Mouse (Mus musculus) cerebellum, adult 2 months (tissue): ENCODE data around the gene Zfp536. TPM values are rescaled to one million over a fixed set of nuclear protein-coding genes. Genes with fewer than 3 reads are reported as not detected.

Experiments
- DNase-seq, 2 experiments: peaks; one replicate each; pipeline ENCODE4 v3.0.0; 2021
- H3K27ac ChIP-seq: fragments of 200-500 bp; 2 replicates; pipeline ENCODE4 v1.5.1; 2012; ENCODE audit warnings: low read length, control low read depth, inconsistent platforms; ENCODE audit not compliant: insufficient read depth
- H3K27me3 ChIP-seq: fragments of 200-500 bp; 2 replicates; pipeline ENCODE4 v1.6.1; 2012; ENCODE audit warnings: inconsistent platforms, mild to moderate bottlenecking, low read length, moderate library complexity; ENCODE audit not compliant: control insufficient read depth, insufficient read depth
- H3K4me1 ChIP-seq: fragments of 200-500 bp; 2 replicates; pipeline ENCODE4 v1.6.1; 2011; ENCODE audit warnings: low read length; ENCODE audit not compliant: control insufficient read depth, insufficient read depth
- H3K4me3 ChIP-seq: fragments of 200-500 bp; replicated peaks from 2 replicates; pipeline ENCODE3; 2011; ENCODE audit warnings: mild to moderate bottlenecking, low read depth, low read length, control low read depth; ENCODE audit not compliant: insufficient read depth
- CTCF ChIP-seq: fragments of 200-500 bp; IDR thresholded peaks from 2 replicates; pipeline ENCODE4 v1.5.1; 2011; ENCODE audit warnings: low read depth, mild to moderate bottlenecking, control low read depth, low read length, moderate library complexity, borderline replicate concordance; ENCODE audit not compliant: insufficient read depth
- POLR2A ChIP-seq: fragments of 200-500 bp; IDR thresholded peaks from 2 replicates; pipeline ENCODE4 v1.6.1; 2011; ENCODE audit warnings: low read length, control low read depth, borderline replicate concordance; ENCODE audit not compliant: insufficient read depth
- WGBS: fragments of 180-500 bp; shearing (Covaris S2); methylation state at CpG from one replicate; pipeline ENCODE4 v1.1.7; 2018; 5-methylcytosine and 5-hydroxymethylcytosine counted together
- polyA plus RNA-seq: library from polyadenylated mRNA; depleted of rRNA; stranded (reverse); fragments of >200 nt; gene quantifications from 2 replicates; pipeline ENCODE4 v1.2.3, GENCODE M21; 2012

Gene Zfp536
- polyA plus RNA-seq, 1 experiment, result 38.5 TPM

- DNase-seq, result no peak
- Histone ChIP-seq H3K27ac (no peak overlapping the region), H3K4me1 (no peaks in the 10 kb centered on the region), H3K4me3 (no peak overlapping the region), H3K27me3 (no peaks in the 10 kb centered on the region)
- TF ChIP-seq POLR2A (no peak), CTCF (no peak)
- WGBS, result 88% methylated on average over 6 of the region's 6 CpGs
Observed at GRCm38 (mm10) chr7:37481165-37481564, 292.3 kb downstream of the Zfp536 start.

GRCm38 (mm10) chr7:37477309-37477708 lies 296.1 kb downstream of the Zfp536 start:
- Histone ChIP-seq H3K27ac (no peak overlapping the region), H3K27me3 (no peaks in the 10 kb centered on the region), H3K4me3 (no peak overlapping the region), H3K4me1 (no peaks in the 10 kb centered on the region)
- 93% methylated on average over 5 of the region's 5 CpGs for WGBS
- DNase-seq, result no peak
- no peak for TF ChIP-seq POLR2A
- no peak for TF ChIP-seq CTCF

GRCm38 (mm10) chr7:37475485-37475884 lies 298.0 kb downstream of the Zfp536 start:
- no peak for DNase-seq
- TF ChIP-seq CTCF (no peak), POLR2A (no peak)
- Histone ChIP-seq H3K27ac (no peak overlapping the region), H3K27me3 (no peaks in the 10 kb centered on the region), H3K4me1 (no peaks in the 10 kb centered on the region), H3K4me3 (no peak overlapping the region)
- WGBS, result 72% methylated on average over 2 of the region's 2 CpGs

GRCm38 (mm10) chr7:37474284-37474683 lies 299.2 kb downstream of the Zfp536 start:
- H3K27me3 ChIP-seq, result no peaks in the 10 kb centered on the region
- H3K4me1 ChIP-seq, result no peaks in the 10 kb centered on the region
- WGBS, result 85% methylated on average over 8 of the region's 8 CpGs
- TF ChIP-seq POLR2A (no peak), CTCF (no peak)
- H3K4me3 ChIP-seq, result no peak overlapping the region
- no peak for DNase-seq
- no peak overlapping the region for H3K27ac ChIP-seq

DNA sequence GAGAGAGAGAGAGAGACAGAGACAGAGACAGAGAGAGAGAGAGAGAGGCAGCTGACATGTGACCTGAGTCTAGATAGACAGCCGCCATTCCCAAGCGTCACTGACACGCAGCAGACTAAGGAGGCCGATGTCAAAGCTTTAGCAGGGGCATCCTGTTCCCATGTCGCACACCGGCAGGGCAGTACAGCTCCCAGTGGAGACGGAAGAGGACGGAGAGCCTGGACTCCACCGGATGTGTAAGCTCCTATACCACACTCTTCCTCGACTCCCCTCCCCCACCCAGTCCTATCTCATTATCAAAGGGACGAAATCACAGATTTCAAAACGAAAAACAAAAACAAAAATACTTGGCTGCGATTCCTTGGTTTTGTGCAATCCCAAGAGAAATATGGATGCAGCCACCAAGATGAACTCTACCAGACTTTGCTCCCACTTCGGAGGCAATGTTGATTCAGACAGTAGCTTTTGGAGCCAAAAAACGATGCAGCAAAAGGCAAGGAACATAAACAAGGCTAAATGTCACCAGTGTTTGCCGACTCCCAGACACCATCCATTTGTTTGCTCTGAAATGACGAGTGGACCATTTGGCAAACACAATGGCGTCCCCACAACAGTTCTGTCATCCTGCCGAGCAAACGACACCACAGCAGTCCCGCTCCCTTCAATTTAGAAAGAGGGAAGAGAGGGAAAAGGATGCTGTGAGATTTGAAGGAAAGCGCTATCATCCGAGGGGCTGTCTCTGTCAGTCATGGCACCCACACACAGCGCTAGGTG lies 299.9 kb downstream of the Zfp536 start:
- Histone ChIP-seq H3K4me3 (no peak overlapping the region), H3K4me1 (no peaks in the 10 kb centered on the region), H3K27me3 (no peaks in the 10 kb centered on the region), H3K27ac (no peak overlapping the region)
- no peak for DNase-seq
- TF ChIP-seq CTCF, result no peak
- TF ChIP-seq POLR2A, result no peak
- 77% methylated on average over 24 of the region's 24 CpGs for WGBS

GRCm38 (mm10) chr7:37471726-37472125 lies 301.7 kb downstream of the Zfp536 start:
- DNase-seq, result no peak
- peak; percentile 29; the same call in 1 of the 2 replicates for TF ChIP-seq CTCF
- TF ChIP-seq POLR2A, result no peak
- H3K27me3 ChIP-seq, result no peaks in the 10 kb centered on the region
- 59% methylated on average over 8 of the region's 8 CpGs for WGBS
- H3K4me1 ChIP-seq, result no peaks in the 10 kb centered on the region
- no peak overlapping the region for H3K4me3 ChIP-seq
- no peak overlapping the region for H3K27ac ChIP-seq

GRCm38 (mm10) chr7:37466477-37467243 lies 306.8 kb downstream of the Zfp536 start:
- H3K4me1 ChIP-seq, result no peaks in the 10 kb centered on the region
- TF ChIP-seq CTCF (no peak), POLR2A (no peak)
- no peak overlapping the region for H3K4me3 ChIP-seq
- no peak overlapping the region for H3K27ac ChIP-seq
- WGBS, result 44% methylated on average over 9 of the region's 9 CpGs
- DNase-seq, result peak in 1 of 2 experiments; percentile 6
- no peaks in the 10 kb centered on the region for H3K27me3 ChIP-seq

GRCm38 (mm10) chr7:37464186-37464721 lies 309.2 kb downstream of the Zfp536 start:
- Histone ChIP-seq H3K27me3 (no peaks in the 10 kb centered on the region), H3K4me1 (no peaks in the 10 kb centered on the region), H3K27ac (no peak overlapping the region), H3K4me3 (no peak overlapping the region)
- TF ChIP-seq CTCF (no peak), POLR2A (no peak)
- 75% methylated on average over 7 of the region's 7 CpGs for WGBS
- DNase-seq, result no peak
